Mouse (Mus musculus): ENCODE data around the gene Eed.

Gene Eed

DNA sequence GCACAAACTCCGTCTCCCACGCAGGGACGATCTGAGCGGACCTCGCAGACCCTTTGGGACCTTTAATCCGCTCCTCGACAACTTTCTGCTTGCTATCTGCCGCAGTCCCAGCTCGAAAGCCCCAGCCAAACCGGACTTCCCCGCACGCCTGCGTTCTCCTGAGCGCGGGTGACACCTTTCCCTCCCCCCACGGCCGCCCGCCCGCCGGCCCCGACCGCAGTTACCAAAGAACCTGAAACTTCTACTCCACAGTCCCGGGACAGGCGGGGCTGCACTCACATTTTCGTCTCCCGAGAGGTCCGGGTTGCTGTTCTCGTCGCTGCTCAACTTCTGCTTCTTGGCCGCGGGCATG lies 674 bp downstream of the Eed start:
- under 1% methylated on average over 31 of the region's 31 CpGs for WGBS

DNA sequence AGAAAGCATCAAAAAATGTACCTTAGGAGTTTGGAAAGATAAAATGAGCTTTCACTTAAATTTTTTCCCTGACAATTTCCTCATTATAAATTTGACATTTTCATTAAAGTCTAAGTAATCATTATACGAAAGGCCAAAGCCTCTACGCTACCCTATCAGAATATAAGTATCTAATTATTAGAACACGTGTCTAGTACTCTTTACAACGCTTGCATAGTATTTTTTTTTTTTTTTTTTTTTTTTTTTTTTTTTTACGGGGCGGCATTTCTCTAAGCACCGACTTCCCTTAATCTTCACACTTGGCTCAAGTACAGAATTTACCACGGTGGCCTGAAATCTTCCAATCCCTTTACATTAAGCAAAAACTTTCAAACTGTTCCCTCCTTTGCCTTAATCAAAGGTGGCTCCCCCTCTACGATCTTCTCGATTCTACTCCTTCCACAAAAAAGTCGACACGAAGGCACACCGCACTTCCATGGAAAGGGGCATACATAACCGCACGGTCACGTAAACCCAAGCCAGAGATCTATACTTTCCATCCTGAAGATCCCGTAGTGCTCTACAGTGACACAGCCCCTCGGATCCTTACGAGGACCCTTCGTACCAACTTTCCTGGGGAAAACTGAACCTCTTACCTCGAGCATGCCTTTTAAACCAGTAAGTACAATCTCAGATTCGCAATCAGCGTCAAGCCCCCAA lies 1.2 kb downstream of the Eed start:
- WGBS, result 3% methylated on average over 23 of the region's 23 CpGs

DNA sequence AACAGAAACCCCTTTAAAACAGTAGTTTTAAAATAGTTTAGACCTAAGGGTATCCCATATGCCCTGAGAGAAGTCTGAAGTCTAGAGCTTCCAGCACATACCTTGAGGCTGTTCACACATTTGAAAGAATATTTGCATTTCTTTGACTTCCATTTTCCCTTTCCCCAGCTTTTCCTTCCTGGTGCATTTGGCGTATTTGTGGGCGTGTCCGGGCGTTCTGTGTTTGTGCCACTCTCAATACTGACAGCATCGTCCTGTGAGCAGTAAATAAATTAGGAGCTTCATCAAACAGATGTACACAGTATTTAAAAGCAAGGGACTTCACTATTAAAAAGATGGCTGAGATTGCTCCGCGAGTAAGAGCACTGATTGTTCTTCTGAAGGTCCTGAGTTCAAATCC lies 4.0 kb downstream of the Eed start:
- 92% methylated on average over 7 of the region's 7 CpGs for WGBS

DNA sequence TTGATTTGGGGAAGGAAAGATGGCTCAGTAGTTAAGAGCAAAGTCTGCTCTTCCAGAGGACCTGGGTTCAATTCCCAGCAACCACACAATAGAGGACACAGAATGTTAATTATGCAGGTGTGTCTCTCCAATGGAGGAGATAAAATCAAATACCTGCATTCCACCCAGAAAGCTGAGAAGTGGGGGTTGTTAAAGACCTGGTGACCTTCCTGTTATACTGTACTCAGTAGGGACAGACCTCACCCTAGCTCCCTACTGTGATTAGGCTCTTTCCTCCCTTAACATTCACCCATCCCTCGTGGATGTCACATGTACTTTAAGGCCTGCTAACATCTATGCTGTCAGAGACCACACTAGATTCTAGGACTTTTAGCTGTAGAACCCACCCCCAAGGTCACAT lies 5.2 kb downstream of the Eed start:
- WGBS, result 88% methylated on average over 1 of the region's 1 CpGs

DNA sequence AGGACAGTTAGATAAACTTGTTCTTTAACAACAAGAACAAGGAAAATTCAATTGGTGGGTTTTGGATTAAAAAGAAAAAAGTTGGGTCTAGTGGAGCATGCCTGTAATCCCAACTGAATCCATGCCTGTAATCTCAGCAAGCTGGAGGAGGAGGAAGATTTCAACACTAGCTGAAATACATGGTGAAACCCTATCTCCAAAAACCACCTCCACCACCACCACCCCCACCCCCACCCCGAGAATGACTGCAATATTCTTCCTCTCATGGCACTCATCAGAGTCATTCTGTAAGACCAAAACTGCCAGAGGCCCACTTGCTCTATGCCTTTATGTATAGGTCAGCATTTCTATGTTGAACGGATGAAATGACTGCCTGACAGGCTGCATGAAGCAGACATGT lies 13.5 kb downstream of the Eed start:
- WGBS, result 70% methylated on average over 2 of the region's 2 CpGs

DNA sequence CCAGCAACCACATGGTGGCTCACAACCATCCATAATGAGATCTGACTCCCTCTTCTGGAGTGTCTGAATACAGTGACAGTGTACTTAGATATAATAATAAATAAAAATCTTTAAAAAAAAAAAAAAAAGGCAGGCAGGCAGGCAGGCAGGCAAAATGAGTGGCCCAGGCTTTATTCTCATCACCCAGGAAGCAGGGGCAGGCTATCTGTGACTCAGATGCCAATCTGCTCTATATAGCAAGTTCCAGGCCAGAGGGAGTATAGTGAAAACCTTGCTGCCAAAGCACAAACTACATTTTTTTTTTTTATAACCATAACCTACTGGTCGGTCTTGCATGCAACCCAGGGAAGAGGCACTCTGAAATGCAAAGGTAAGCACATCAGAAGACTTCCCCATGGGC lies 14.0 kb downstream of the Eed start:
- WGBS, result 85% methylated on average over 1 of the region's 1 CpGs

DNA sequence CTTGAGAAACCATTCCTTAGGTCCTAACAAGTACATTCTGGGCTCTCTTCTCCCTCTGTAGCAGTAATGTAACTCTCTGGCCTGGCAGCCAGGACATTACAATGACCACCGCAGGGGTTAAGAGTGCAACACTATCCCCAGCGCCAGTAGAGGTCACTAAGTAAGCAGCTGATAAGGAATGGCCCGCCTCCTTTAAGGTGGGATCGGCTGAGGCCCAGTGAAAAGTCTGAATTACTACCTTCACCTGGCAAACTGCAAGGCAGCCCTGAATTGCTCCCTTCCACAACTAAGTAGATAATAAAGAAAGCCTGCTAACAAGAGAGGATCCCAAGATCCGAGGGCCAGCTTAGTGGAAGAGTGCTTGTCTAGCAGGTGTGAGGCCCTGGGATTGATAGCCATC lies 23.5 kb downstream of the Eed start:
- 52% methylated on average over 5 of the region's 5 CpGs for WGBS

DNA sequence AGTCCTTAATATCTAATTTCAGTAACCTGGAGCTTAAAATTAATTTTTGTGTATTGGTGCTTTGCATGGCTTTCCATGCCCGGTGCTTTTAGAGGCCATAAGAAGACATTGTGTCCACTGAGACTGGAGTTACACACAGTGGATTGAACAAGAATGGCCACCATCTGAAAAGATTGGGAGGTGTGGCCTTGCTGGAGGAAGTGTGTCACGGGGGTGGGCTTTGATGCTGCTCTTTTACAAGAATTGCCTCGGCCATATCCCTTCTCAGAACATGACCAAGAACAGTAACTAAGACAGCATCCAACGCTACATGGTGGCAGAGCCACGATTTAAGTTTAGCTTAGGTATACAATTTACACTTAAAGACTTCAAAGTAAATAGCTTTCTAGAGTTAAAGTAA lies 26.5 kb downstream of the Eed start:
- 85% methylated on average over 5 of the region's 5 CpGs for WGBS

DNA sequence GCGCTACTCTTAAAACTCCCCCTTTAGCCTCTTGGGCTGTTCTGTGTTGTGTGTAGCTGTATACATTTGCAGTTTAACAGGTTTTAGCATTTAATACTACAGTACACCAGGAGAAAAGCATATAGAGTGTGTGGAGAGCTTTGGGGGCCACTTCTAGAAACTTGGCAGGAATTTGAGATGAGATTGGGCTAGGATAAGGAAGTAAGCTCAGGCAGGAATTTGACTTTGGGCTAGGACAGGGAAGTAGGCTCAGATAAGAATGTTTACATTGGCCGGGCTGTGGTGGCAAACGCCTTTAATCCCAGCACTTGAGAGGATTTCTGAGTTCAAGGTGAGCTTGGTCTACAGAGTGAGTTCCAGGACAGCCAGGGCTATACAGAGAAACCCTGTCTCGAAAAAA lies 31.4 kb downstream of the Eed start:
- 75% methylated on average over 4 of the region's 4 CpGs for WGBS

DNA sequence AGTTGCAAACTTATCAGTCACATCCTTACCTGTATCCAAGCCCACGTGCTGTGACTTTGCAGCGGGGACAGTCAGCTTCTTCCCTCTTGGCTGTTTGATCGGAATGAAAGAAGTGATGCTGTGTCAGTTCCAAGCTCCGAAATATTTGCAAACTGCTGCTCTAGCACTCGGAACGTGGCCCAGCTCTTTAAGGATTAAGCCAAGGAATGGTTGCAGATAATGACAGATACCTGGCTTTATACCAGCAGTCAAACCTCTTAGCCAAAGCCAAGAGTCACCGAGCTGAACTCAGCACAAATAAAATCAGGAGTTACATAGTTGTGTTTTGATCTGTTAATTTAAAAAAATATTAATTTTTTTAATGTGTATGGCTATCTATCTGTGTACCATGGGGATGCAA lies 32.8 kb downstream of the Eed start:
- WGBS, result 62% methylated on average over 7 of the region's 7 CpGs

DNA sequence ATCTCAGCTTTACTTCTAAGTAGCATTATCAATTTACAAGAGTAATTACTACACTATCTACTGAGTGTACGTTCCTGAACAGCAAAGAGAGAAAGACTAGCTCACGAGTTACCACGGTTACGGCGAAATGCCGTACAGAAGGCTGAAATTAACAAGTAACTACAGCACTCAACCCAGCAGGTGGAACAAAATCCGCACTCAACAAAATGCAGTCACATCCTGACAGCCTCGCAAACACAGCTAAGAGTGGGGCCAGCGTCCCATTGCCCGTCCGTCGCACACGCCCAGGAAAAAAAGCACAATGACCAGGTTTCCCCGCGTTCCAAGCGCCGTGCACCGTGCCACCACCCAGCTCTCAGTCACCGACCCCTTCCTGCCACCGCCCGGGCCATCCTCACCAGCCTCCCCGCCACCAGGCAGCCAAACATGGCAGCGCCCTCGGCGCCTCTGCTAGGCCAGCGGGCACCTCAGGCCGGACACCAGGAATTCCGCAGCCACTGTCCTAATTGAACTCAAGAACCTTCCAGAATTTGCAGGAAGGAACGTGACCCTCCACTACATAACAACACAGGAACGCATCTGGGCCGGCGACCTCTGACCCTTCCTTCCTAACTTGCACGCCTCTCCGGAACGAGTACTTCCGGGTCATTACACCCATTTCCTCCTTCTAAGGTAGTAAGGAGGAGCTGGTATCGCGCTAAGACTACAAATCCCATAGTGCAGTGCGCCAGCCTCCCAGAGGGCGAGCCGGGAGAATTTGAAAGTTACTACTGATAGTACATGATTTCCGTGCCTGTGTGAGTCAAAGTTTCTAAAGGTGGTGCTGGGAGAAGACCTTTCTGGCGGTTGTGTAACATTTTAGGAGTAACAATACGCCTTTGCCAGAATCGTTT lies 40.0 kb downstream of the Eed start, which contains the start of gene Hikeshi:
TSS of gene Hikeshi (minus strand) at position 634 of the 893 bp plus-strand sequence.
- WGBS, result under 1% methylated on average over 45 of the region's 45 CpGs

DNA sequence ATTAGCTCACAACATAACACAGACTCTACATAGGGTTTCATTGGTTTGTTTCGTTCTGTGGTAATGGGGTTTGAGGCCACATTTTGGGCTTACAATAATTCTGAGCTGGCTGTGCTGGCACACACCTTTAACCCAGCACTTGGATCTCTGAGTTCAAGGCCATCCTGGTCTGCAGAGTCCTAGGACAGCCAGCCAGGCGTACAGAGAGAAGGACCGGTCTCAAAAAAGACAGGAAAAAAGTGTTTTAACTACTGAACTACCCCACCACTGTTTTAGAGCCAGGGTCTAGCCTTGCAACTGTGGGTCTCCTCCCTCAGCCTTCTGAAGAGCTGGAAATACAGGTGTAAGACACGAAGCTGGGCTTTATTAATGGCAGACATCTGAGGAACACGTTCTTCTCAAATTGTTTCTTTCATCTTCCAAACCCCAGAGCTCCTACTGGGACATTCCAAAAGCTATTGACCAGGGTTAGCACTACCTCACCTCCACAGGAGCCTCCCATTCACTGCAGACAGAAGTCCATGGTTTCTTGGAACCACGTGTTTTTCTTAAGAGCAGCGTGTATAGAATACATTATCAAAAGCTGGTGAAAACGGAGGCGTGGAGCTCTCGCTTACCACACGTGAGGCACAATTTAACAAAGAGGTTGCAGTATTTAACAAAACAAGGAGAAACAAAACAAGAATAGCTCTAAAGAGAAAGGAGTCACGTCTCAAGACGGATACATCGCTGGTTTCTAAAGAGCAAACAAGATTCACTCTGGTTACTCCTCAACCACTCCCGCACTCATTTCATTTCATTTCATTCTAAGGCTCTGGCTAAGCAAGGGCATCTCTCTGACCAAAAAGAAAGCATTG lies 41.1 kb downstream of the Eed start:
- WGBS, result 30% methylated on average over 15 of the region's 15 CpGs

DNA sequence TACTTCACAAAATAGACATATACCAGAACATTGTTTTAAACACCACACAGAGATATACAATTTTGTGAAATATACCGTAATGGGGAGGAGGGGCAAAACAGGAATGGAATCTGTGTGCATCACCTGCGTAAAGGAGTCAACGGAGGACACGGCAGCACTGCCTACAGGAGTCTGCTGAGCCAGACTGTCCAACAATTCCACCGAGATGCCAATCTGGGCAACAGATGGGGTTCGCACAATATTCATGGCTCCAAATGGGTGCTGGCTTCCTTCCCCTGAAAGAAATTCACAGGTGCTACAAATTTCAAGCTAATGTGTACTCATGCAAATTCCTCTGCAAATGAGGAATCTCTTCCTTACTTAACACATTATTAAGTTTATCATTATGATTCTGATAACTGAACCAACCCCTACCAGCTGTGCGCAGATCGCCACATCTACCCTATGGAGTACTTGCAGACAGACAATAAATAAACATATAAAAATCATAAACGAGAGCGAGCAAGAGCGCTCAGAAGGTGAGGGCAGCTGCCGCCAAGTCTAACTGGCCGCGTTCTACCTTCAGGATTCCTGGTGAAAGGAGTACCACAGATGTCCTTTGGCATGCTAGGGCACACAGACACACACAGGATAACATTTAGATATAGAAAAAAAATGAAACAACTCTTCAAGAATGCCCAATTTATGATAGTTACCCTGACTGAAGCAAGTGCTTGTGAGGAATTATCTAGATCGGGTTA lies 57.2 kb downstream of the Eed start:
- 74% methylated on average over 15 of the region's 15 CpGs for WGBS

DNA sequence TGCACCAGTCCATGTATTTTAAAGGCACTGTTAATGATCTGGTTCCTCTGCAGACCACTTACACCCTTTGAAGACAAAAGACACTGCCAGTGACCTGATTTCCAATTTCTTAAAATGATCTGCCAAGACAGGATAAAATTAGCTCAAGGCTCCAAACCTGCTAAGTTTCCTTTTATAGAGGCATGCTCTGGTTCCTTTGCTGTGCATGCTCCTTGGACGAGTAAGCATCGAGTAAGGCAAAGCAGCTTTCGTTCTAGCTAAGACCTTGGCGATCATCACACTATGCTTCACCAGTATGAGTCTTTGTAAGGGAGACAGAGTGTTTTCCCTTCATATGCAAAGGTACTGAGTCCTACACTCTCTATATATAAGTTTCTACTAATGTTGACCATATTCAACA lies 63.0 kb downstream of the Eed start:
- WGBS, result 36% methylated on average over 4 of the region's 4 CpGs

DNA sequence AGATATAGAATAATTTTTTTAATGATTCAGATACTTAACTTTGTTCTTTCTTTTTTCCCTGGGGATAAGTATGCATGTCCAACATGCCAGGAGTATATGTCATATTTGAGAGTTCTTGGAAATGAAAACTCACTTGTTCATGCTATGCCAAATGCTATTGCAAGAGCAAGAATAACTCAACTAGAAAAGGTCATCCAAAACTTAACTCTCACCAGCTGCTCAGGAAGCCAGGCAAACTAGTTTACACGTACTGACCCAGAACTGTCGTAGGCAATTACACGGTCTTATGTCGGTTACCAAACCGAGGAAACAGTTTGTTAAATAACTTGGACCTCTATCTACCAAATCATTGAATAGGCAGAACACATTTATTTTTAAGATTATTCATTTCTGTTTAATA lies 64.1 kb downstream of the Eed start:
- 88% methylated on average over 5 of the region's 5 CpGs for WGBS

DNA sequence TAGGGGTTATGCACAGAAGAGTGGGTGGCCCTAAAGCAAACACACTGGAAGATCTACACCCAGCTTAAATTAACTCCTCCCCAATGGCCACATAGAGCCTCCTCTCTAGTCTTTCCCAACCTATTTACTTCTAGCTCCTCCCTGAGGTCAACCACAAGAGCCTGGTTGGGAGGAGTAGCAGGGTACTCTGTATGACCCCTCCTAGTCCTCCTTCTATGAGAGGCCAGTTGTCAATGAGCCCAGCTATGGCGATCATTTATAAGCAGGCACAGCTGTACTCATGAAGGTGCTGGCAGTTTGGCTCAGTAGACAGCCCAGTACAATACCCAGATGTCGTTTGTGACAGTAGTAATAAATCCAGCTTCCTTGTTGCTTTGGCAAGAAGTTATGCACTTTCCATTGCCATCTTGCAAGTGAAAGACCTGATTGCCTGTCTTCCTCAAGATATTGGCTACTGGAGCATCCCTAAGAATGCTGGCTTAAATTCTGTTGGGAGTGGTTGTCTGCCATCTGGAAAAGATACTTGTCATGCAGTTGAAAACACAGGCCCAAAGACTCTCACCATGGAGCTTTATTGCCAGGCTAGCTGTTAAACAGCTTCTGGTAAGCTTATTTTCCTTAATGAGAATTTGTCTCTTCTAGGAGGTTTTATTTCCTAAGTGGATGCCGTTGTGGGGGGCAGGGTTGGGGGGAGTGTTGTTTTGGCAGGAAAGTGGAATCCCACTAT lies 67.2 kb downstream of the Eed start:
- WGBS, result 63% methylated on average over 3 of the region's 3 CpGs

DNA sequence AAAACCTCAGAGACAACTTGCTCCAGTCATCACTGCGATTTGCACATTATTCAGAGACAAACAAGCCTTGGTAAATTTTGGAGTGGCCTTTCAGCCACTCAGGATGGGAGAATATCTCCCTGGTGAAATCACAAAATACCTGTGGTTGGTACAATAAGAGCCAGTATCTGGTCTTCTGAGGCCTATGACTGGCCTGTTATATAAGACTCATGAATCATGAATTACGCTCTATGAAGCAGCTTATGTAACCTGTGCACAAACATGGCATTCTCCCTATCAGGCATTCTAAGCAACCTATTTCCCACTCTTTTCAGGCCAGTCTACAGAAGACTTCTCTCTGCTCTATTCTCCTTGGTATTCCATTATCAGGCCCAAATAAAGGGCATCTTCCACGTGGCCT lies 68.4 kb downstream of the Eed start:
- WGBS, result 80% methylated on average over 3 of the region's 3 CpGs

DNA sequence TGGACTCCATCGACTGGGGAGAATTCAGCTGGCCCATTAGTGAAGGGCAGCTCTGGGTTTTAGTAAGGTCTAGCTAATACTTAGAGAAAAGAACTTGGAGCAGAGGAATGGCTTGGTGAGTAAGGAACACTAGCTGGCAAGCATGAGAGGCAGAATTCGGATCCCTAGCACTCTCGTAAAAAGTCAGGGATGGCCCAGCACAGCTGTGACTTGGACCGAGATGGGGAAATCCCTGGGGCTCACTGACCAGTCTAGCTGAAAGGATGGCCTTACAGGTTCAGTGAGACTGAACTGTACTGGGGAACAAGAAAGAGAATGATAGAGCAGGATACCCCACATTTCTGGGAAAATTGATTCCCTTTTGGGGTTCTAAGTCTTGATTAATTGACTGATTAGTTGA lies 71.1 kb downstream of the Eed start:
- 76% methylated on average over 4 of the region's 4 CpGs for WGBS

DNA sequence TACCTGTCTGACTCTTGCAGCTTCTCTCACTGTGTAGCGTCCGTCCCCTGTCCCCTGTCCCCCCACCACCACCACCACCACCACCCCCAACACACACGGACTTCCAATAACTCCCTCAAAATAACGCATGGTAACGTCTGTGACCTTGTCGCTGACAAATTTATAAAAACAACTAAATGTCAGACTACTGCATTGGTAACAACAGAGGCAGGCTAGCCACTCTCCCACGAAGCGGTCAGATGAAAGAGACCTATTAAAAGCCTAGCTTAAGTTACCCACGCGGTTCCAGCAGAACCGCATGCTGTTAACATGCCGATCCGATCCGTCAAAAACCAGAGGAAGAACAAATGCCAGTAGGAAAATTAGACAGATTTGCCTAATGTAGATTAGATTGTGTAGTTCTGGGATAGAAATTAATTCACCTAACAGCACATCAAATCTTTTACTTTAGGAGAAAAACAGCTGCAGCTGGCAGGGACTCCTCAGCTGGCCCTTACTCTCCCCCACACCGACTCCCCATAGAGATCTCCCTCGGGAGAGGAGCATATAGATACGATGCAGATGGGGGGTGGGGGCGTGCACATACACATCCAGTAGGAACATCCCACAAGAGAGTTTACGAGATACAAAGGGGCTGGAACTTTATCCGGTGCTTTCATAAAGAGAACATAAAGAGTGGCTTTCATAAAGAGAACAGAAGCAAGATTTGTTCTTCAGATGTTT lies 71.7 kb downstream of the Eed start:
- WGBS, result 64% methylated on average over 20 of the region's 20 CpGs

DNA sequence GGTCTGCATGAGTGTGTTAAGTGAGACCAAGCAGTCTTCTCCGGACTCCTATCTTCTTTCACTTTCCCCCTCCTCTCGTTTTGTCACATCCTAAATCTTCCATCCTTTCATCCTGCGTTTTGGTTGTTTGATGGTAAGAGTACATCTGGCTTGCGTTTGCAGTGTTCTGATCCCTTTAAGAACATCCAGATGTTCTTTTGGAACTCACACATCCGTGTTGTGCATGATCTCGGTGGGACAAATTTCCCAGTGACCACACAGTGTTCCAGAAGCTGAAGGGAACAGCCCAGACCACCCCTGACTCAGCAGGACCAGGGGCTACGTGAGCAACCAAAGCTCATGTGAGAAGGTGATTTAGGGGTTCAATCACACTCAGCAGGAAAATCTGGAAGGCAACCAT lies 72.4 kb downstream of the Eed start:
- 76% methylated on average over 7 of the region's 7 CpGs for WGBS

Measured in cerebral cortex, adult 2 months (tissue).